Mouse (Mus musculus) adrenal gland (tissue): ENCODE measurements around the gene Cd79a.

ENCODE experiments used
- intact Hi-C: fragments of 180-260 bp; cut with DNase I; formaldehyde crosslinking; loops from one replicate; pipeline ENCODE4 v1.15.1; 2025

Gene Cd79a

DNA sequence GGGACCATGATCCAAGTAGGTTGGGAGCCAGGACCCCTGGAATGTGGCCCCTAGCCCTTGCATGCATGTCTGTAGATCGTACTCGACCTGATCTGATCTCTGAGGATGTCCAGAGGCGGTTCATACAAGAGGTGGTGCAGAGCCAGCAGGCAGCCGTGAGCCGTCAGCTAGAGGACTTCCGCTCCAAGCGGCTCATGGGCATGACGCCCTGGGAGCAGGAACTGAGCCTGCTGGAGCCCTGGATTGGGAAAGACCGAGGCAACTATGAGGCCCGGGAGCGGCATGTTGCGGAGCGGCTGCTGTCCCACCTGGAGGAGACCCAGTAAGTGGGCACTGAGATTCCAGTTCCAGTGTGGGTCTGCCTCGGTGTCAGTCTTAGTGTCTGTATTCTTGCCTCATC is 15.3 kb downstream of the Cd79a start:
- intact Hi-C loops: no loop called here

DNA sequence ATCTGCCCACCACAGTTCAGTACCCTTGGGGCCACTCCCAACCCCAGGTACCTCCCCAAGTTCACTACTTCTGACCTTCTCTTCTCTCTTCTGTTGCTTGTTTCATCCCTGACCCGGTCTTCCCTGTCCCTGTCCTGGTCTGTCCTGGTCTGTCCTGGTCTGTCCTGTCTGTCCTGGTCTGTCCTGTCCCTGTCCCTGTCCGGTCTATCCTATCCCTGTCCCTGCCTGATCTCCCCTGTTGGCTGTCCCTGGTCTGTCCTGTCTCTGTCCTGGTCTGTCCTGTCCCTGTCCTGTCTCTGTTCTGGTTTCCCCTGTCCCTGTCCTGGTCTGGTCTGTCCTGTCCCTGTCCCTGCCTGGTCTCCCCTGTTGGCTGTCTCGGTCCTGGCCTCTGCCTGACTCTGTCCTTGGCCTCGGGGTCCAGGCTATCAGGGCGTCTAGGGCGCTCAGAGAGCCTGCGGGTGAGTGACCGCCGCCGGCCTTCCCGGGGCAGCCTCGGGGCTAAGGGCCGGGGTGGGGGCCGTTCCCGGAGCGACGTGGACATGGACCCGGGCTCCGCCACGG is 21.7 kb downstream of the Cd79a start:
- intact Hi-C loops: no loop called here

DNA sequence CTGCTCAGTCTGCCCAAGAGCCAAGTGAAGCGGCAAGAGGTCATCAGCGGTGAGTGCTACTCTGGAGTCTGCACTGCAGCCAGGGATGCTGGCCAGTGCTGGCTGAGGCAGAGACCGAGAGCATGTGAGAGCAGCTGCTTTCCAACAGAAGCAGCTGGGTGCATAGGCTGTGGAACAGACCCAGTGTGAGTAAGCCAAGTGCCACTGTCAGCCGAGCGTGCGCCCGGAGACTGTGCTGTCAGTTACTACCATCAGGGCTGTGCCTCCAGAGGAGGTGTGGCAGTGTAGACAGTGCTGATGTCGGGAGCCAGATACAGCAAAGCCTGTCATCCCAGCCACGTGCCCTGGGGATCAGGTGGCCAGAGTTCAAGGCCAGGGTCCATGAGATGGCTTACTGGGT is 22.5 kb downstream of the Cd79a start:
- intact Hi-C loops: no loop called here

DNA sequence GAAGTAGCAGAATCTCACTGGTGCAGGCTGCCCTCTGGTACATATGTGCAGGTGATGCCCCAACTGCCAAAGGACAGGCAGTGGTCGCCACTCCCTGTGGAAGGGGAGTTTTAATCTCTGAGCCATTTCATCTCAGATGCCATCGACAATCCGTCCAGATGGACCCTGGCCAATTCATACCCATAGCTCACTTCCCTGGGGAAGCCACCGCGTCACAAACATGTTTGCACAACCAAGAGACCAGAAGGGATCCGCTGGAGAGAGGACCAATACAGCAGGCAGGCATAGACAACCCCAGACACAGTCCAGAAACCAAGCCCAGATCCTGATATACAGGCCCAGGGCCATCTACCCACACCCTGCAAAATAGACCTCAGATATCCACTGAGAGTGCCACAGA is 33.3 kb downstream of the Cd79a start:
- intact Hi-C loops: no loop called here

DNA sequence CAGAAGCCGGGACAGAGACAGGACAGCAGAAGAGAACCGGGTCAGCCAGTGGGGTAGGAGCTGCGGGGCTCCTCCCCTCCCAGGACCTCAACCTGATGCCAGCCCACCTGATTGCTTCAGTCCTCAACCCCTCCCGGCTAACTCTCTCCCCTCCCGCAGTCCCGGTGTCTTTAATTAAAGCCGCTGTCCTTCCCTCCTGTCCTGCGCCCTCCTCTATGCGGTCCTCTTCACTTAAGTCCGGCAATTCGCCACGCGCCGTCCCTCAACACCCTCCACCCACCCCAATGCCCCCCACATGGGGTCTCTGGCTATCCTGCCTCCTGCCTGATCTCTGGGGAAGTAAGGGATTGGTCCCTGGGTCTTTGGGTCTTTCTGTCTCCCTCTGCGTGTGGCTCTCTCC is 34.5 kb downstream of the Cd79a start:
- intact Hi-C loops: no loop called here

DNA sequence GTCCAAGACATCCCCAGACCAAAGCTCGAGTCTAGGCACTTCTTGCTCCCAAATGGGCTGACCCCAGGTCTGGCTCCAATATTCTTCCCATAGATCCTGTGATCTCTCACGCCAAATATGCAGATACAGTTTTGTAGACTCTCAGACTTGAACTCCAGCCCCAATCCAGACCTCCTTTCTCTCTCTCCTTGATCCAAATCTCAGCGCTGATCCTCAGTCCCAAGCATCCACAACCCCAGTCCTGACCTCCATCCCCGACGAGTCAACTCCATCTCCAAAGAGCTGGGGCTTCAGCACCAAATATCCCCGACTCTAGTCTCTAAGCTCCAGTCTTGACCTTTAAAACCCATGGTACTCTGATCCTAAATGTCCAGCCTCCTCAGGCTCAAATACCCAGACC is 46.5 kb downstream of the Cd79a start:
- intact Hi-C loops: no loop called here

DNA sequence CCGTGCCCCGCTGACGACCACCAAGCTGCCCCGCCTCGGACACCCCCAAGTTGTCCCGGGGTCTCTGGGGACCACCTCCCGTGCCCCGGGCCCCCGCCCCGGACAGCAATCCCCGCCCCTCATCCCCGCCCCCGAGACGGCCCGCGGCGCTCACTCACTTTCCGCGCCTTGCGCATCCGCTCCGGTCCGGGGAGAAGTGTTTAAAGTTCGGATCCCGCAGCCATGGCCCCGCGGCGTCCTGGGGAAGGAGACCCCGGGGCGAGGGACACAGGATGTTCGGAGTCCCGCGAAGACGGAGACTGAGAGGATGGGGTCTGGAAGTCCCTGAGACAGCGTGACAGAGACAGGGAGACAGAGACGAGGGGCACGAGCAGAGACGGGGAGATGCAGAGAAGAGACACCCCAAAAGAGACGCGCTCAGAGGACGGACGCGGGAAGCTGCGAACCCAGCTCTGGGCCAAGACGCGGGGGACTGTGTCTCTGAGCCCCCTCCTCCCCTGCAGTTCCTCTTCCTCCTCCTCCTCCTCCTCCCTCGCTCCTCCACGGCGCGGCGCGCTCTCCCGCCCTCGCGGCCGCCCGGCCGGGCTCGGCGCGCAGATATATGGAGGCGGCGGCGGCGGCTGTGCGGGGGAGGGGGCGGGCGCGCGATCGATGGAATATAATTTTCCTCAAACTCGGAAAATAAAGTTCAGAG is 47.2 kb downstream of the Cd79a start, which contains the start of gene Gm4881:
Gm4881 (minus strand) TSS at position 238 of the 694 bp plus-strand sequence.
- intact Hi-C loops: no loop called here

DNA sequence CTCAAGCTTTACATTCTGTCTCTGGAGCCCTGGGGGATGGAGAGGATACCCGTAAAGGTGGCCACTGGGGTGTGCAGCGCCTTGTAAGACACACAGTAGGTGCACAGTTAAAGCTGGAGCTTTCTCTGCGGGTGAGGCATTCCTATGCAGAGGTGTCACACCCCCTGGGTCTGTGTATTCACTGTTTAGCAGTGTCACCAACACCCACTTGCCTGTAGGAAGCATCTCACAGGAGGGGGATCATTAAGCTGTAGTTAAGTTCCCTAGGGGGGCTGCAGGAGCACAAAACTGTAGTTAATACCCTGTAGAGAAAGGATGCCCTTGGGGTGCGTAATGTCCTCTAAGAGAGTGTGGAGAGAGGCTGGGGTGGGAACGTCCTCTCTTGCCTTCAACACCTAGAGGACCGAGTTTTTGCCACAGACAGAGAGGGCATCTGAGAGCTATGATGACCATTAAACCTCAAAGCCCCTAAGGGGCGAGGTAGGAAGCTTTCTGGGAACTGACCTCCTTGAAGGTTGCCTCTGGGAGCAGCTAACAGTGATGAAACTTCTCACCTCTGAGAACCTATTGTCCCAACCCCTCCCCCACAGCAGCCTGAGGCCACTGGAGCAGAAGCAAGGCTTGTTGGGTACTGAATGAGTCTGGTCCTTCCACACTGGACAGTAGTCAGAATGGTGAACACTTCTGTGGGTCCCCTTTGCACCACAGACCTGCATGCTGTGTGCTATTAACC is 50.3 kb downstream of the Cd79a start:
- intact Hi-C loops: loop anchor here (5.0 kb wide), 1 partner anchor 55 kb away; no protein-coding TSS in a partner anchor

DNA sequence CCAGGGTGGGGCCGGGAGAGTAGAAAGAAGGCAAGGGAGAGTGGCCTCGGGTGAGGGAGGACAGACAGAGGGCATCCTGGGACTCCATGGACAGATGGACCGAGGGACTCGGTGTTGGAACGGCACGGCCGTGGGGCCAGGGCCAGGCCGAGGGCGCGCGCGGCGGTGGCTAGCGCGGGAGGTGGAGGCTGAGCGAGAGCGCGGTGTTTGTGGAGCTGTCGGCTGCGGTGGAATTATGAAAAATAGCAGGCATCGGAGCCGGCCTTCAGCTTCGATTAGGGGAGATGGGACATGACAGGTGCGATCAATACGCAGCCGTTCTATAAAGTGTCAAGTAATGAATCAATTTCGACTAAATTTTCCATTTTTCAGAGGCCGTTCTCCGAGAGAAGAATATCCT is 51.6 kb downstream of the Cd79a start:
- intact Hi-C loops: loop anchor here (5.0 kb wide), 1 partner anchor 56 kb away; no protein-coding TSS in a partner anchor

DNA sequence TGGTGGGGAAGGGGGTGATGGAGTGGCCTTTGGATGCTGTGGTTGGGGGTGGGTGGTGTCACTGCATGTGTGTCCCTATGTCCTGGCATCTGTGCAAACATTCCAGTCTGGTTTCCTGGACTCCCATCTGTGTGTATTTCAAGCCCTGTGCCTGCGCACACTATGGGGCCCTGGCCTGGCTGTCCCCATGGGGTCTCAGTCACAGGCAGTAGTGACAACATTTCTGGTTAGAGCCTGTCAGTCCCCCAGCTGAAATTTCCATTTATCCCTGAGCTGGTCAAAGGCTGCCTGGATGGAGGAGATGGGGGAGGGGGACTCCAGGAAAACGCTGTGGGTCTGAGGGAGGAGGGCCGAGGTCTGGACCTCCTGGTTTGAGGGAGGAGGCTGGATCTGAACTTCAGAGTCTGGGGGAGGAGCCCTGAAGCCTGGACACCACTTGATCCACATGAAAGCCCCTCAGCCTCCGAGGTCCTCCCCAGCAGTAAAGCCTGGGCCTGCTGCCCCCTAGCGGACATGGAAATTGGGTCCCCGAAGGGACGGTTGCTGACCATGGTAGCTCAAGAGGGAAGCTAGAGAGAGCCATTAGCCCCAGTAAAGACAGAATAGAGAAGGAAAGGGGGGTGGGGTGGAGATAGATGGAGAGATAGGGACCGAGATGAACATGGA is 52.9 kb downstream of the Cd79a start:
- intact Hi-C loops: loop anchor here (5.0 kb wide), 1 partner anchor 58 kb away; no protein-coding TSS in a partner anchor
